Mouse (Mus musculus) lung, adult 2 months (tissue): ENCODE measurements around the gene Erich6.

Source experiments
- CTCF ChIP-seq: fragments of 200-500 bp; IDR thresholded peaks from 2 replicates; pipeline ENCODE4 v1.5.1; 2011; ENCODE audit warnings: mild to moderate bottlenecking, low read length, control low read depth; ENCODE audit not compliant: insufficient read depth
- POLR2A ChIP-seq: fragments of 200-500 bp; IDR thresholded peaks from 2 replicates; pipeline ENCODE4 v1.6.1; 2011; ENCODE audit warnings: low read depth, mild to moderate bottlenecking, control low read depth, low read length, borderline replicate concordance; ENCODE audit errors: extremely low read depth

DNA sequence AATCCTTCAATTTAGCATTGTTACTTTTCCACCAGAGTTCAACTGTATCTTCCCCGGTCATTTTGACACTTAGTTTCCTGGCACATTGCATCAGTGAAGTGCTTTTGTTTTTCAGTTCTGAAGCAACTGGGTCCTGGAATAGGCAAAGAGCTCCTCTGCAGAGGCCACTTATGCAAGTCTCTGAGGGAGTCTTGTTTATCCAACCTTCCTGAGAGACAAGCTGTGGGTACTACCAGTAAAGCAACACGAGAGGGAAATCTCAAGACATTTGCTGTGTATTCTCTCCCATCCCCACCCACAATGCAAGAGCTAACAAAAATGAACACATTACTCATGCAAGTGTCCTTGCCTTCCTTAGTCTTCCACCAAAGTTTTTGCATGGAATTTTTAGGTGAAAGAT, 5.3 kb downstream of the Erich6 start:
- TF ChIP-seq CTCF (no peak), POLR2A (no peak)
